Mouse (Mus musculus): ENCODE results near the gene Atrnl1. TPM values are rescaled to one million over a fixed set of nuclear protein-coding genes. Genes with fewer than 3 reads are reported as not detected.
"Not testable (repeated sequence)": the region's sequence is repeated elsewhere in the genome, so short reads cannot be mapped to it uniquely, and the experiment has no call there.

Atrnl1 gene
- polyA plus RNA-seq, 1 experiment from 2014 or later = 5.0 TPM

DNA sequence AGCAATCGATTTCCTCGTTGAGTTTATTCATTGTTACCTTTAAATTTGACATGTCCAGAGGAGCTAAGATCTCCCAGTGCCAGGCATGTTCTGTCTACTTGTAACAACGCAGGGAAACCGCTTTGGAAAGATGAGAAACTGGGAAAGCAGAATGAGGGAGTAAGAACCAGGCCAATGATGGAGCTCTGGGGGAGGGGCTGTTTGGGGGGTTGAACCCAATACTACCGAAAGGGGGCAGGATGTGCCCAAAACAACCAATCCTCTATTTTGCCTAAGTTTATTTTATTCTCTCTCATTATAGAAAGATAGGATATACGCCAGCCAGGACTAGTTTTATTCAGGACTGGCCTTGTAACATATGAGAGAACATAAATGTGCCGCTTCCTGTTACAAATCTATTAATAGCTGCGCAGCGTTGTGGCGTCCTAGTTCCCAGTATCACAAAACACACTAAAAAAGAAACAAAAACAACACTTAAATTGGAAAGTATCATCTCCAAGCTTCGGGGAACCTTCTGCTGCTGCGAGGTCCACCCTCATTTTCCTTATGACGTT is 359.6 kb downstream of the Atrnl1 start:
- H3K4me2 ChIP-seq (ENCODE audit: low read depth, low read length, severe bottlenecking) = no peak overlapping the region
- H3K27me3 ChIP-seq (ENCODE audit: control insufficient read depth, insufficient read depth, low read length) = no peaks in the 10 kb centered on the region
- no peak overlapping the region for H3K9ac ChIP-seq (ENCODE audit: low read length)
- ATAC-seq (replicated peaks; ENCODE audit: low FRiP score) (no peak), DNase-seq (ENCODE audit: low spot score) (no peak)
- H3K9me3 ChIP-seq (ENCODE audit: control insufficient read depth, low read length) = no peaks in the 10 kb centered on the region
- H3K4me3 ChIP-seq (ENCODE audit: low read depth, low read length) = no peak overlapping the region
- no peak overlapping the region for H3K27ac ChIP-seq (ENCODE audit: low read depth, low read length)
- no peaks in the 10 kb centered on the region for H3K4me1 ChIP-seq (replicated peaks; ENCODE audit: control insufficient read depth, insufficient read depth, low read length)
- H3K36me3 ChIP-seq (ENCODE audit: control insufficient read depth, insufficient read depth, low read length) = no peaks in the 10 kb centered on the region
- 94% methylated on average over 13 of the region's 13 CpGs for WGBS

DNA sequence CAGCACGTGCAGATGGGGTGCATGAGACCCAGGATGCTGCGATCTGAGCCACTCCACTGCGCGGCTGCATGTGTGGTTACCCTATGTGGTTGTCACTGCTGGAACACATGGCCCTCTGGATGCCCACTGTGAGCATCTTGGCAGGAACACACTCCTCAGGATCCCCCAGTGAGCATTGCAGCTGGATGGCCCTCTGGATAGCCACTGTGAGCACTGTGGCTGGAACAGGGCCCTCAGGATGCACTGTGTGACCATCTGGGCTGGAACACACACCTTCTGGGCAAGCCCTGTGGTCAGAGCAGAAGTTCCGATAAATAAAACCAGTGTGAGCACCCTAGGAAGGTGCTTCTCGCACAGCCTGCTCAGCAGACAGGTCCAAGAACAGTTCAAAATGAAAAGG is 364.4 kb downstream of the Atrnl1 start:
- H3K9ac ChIP-seq (ENCODE audit: low read length) = no peak overlapping the region
- H3K36me3 ChIP-seq (ENCODE audit: control insufficient read depth, insufficient read depth, low read length) = no peaks in the 10 kb centered on the region
- H3K4me3 ChIP-seq (ENCODE audit: low read depth, low read length) = no peak overlapping the region
- ATAC-seq (replicated peaks; ENCODE audit: low FRiP score) (no peak), DNase-seq (ENCODE audit: low spot score) (no peak)
- H3K27ac ChIP-seq (ENCODE audit: low read depth, low read length) = no peak overlapping the region
- no peaks in the 10 kb centered on the region for H3K27me3 ChIP-seq (ENCODE audit: control insufficient read depth, insufficient read depth, low read length)
- no peaks in the 10 kb centered on the region for H3K4me1 ChIP-seq (replicated peaks; ENCODE audit: control insufficient read depth, insufficient read depth, low read length)
- WGBS = 90% methylated on average over 6 of the region's 6 CpGs
- no peaks in the 10 kb centered on the region for H3K9me3 ChIP-seq (ENCODE audit: control insufficient read depth, low read length)
- H3K4me2 ChIP-seq (ENCODE audit: low read depth, low read length, severe bottlenecking) = no peak overlapping the region

DNA sequence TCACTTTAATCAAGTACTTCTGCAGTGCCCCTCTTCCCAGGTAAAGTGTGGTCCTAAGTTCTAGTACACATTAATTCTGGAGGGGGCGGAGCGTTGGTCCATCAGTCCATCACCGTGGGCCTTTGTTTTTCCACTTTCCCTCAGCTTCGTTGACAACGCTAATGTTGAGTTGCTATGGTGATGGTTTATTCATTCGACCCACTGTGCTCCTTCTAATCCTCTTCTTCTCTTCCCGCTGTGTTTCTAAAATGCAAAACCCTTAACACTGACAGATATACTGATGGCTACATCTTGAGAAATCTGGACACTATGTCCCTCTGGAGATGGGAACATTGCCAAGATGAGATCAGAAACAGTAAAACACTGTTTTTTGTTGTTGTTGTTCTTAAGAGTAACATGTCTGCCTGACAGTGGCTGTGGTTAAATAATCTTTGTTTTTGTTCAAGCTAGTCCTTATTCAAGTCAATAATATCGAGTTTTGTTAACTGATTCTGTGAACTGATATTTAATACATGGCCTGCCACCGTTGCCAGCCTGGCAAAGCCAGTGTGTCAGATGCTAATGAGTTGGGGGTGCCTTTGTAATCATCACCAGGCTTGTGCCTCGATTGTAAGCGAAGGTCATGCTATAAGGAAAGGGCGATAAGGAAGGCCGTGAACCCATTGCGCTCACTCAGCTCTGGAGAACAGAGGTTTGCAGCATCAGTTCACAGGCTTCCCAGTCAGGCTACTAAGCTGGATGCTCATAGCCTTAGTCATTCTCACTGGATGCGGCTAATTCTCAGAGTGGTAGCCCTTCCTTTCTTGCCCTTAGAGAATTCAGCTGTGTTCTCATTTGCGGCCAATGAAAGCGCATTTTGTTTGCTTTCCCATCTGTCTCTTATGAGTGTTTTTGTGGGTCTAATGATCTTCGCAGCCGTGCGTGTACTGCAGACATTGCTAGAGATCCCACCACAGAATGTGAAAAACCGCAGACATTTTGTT is 375.4 kb downstream of the Atrnl1 start:
- no peak overlapping the region for H3K4me2 ChIP-seq (ENCODE audit: low read depth, low read length, severe bottlenecking)
- DNase-seq (ENCODE audit: low spot score) (no peak), ATAC-seq (replicated peaks; ENCODE audit: low FRiP score) (peak; percentile 72)
- no peaks in the 10 kb centered on the region for H3K9me3 ChIP-seq (ENCODE audit: control insufficient read depth, low read length)
- no peak overlapping the region for H3K9ac ChIP-seq (ENCODE audit: low read length)
- WGBS = 53% methylated on average over 21 of the region's 21 CpGs
- H3K4me3 ChIP-seq (ENCODE audit: low read depth, low read length) = no peak overlapping the region
- H3K36me3 ChIP-seq (ENCODE audit: control insufficient read depth, insufficient read depth, low read length) = no peaks in the 10 kb centered on the region
- no peaks in the 10 kb centered on the region for H3K27me3 ChIP-seq (ENCODE audit: control insufficient read depth, insufficient read depth, low read length)
- peaks cover 15% of the 10 kb centered on the region; the same call in 1 of the 2 replicates for H3K4me1 ChIP-seq (replicated peaks; ENCODE audit: control insufficient read depth, insufficient read depth, low read length)
- peak overlapping the region; percentile 80 for H3K27ac ChIP-seq (ENCODE audit: low read depth, low read length)

DNA sequence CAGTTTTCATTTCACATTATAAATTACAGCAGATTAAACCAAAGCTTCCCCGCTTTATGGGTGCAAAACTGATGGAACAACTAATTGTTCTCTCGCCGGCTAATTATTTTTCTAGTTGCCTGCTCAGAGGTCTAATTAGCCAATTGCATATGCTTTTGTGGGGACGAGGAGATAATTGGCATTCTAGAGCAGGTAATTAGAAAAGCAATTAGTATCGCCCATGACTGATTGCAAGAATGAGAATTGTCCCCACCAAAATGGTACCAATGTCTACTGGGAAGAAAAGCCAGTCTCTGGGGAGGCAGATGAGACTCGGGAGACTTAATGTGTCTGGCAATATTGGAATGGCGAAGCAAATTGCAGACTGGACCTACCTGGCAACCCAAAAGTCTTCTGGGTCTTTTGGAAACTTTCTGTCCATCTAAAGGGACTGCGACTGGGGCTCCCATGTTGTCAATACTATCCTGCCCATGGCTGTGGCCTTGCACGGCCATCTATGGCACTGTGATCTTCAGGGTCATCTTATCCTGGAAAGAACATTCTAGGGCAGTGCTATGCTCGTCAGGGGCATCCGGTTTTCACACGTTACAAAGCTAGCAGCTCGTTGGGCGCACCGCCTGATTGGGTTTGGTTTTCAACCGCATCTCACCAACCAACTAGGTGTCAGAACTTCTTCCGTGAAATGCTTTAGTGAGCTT is 377.0 kb downstream of the Atrnl1 start:
- no peak; the same call in 1 of the 2 replicates for ATAC-seq (replicated peaks; ENCODE audit: low FRiP score)

DNA sequence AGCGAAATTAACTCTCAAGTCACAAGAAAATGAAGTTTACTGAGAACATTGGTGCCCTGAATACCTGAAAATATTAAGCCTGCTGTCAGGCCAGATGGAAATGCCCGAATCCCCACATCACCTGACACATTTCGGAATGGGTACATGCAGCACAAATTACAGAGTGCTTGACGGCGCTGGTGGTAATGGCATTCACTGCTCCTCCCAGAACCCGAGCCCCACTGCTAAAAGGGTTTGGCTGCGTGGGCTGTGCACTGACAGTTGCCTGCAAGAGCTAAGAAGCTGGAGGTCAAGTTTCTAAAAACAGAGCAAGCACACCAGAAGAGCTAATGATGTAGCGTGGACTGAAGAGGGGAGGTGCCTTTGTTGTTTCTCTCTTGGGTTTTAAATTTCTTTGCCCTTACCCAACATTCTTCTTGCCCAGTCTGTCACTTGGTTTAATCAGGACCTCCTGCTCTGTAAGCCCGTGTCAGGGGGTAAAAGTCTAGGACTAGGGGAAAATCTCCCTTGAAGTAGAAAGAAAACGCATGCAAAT is 377.8 kb downstream of the Atrnl1 start:
- Histone ChIP-seq H3K4me3 (ENCODE audit: low read depth, low read length) (no peak overlapping the region), H3K27me3 (ENCODE audit: control insufficient read depth, insufficient read depth, low read length) (no peaks in the 10 kb centered on the region), H3K27ac (ENCODE audit: low read depth, low read length) (no peak overlapping the region), H3K4me1 (replicated peaks; ENCODE audit: control insufficient read depth, insufficient read depth, low read length) (peaks cover 18% of the 10 kb centered on the region; the same call in 1 of the 2 replicates), H3K36me3 (ENCODE audit: control insufficient read depth, insufficient read depth, low read length) (no peaks in the 10 kb centered on the region), H3K4me2 (ENCODE audit: low read depth, low read length, severe bottlenecking) (no peak overlapping the region), H3K9me3 (ENCODE audit: control insufficient read depth, low read length) (no peaks in the 10 kb centered on the region), H3K9ac (ENCODE audit: low read length) (no peak overlapping the region)
- no peak for ATAC-seq (replicated peaks; ENCODE audit: low FRiP score)
- 49% methylated on average over 10 of the region's 10 CpGs for WGBS
- DNase-seq (ENCODE audit: low spot score) = no peak

More for the DNA sequence above, 377.0 kb downstream of the Atrnl1 start:
- no peaks in the 10 kb centered on the region for H3K9me3 ChIP-seq (ENCODE audit: control insufficient read depth, low read length)
- H3K4me1 ChIP-seq (replicated peaks; ENCODE audit: control insufficient read depth, insufficient read depth, low read length) = peaks cover 18% of the 10 kb centered on the region; the same call in 1 of the 2 replicates
- no peak overlapping the region for H3K9ac ChIP-seq (ENCODE audit: low read length)
- H3K27ac ChIP-seq (ENCODE audit: low read depth, low read length) = peak overlapping the region; percentile 80; the same call in 1 of the 2 replicates
- no peak overlapping the region for H3K4me2 ChIP-seq (ENCODE audit: low read depth, low read length, severe bottlenecking)
- H3K36me3 ChIP-seq (ENCODE audit: control insufficient read depth, insufficient read depth, low read length) = no peaks in the 10 kb centered on the region
- DNase-seq (ENCODE audit: low spot score) = peak; percentile 51
- no peaks in the 10 kb centered on the region for H3K27me3 ChIP-seq (ENCODE audit: control insufficient read depth, insufficient read depth, low read length)
- 63% methylated on average over 17 of the region's 17 CpGs for WGBS
- no peak overlapping the region for H3K4me3 ChIP-seq (ENCODE audit: low read depth, low read length)

DNA sequence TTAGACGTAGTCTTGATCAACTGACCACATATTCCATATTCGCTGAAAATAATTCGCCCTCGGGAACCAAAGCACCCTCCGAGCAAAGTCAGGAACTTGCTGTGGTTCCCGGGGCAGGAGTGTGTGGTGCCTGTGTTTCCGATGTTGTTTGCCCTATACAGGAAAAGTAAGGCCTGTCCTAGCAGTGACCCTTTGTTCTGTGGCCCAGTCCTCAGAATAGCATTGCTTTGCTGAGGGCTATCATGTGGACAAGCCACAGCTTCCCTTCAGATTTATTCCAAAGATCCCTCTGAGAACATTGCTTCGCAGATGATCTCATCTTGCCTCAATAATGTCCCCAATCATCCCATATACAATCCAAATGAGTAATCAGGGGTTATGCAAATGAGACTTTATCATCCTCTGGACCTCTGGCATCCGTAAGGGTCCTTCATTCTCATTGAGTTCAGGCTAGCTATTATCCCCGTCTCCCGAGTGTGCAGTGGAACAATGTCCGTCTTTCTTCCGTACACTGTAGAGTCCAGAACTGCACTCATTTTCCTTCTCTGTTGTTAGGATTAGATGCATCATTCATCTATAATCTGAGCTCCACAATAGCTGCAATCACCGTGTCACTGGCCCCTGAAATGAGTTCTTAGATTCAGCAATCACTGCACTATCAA is 380.4 kb downstream of the Atrnl1 start:
- H3K36me3 ChIP-seq (ENCODE audit: control insufficient read depth, insufficient read depth, low read length) = no peaks in the 10 kb centered on the region; the same call in 1 of the 2 replicates
- no peaks in the 10 kb centered on the region for H3K9me3 ChIP-seq (ENCODE audit: control insufficient read depth, low read length)
- no peak for DNase-seq (ENCODE audit: low spot score)
- no peak overlapping the region for H3K4me2 ChIP-seq (ENCODE audit: low read depth, low read length, severe bottlenecking)
- peak; percentile 63 for ATAC-seq (replicated peaks; ENCODE audit: low FRiP score)
- H3K4me3 ChIP-seq (ENCODE audit: low read depth, low read length) = no peak overlapping the region
- H3K27ac ChIP-seq (ENCODE audit: low read depth, low read length) = peak overlapping the region; percentile 46; the same call in 1 of the 2 replicates
- WGBS = 60% methylated on average over 14 of the region's 14 CpGs
- no peak overlapping the region for H3K9ac ChIP-seq (ENCODE audit: low read length)
- H3K27me3 ChIP-seq (ENCODE audit: control insufficient read depth, insufficient read depth, low read length) = no peaks in the 10 kb centered on the region
- peaks cover 11% of the 10 kb centered on the region; the same call in 1 of the 2 replicates for H3K4me1 ChIP-seq (replicated peaks; ENCODE audit: control insufficient read depth, insufficient read depth, low read length)

DNA sequence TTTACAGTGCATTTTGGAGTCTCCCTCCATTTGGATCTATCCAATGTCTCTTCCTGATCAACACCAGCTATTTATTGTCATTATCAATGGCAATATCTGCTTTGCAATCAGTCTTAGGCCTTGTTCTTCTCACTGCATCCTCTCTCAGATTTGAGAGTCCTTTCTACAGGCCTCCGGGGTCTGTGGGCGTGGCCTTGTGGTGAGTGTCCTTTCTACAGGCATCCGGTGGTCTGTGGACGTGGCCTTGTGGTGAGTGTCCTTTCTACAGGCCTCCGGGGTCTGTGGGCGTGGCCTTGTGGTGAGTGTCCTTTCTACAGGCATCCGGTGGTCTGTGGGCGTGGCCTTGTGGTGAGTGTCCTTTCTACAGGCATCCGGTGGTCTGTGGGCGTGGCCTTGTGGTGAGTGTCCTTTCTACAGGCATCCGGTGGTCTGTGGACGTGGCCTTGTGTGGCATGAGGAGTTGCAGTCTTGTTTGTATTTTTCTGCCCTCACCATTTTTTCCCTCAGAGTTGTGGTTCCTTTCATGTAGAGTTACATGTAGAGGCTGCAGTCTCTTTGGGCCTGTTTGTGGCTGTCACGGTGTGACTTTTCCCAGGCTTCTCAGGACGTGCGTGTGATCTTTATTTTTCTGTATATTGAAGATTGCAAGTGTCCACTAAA is 383.5 kb downstream of the Atrnl1 start:
- H3K4me3 ChIP-seq (ENCODE audit: low read depth, low read length); H3K27me3 ChIP-seq (ENCODE audit: control insufficient read depth, insufficient read depth, low read length); ATAC-seq (replicated peaks; ENCODE audit: low FRiP score); H3K9me3 ChIP-seq (ENCODE audit: control insufficient read depth, low read length); H3K9ac ChIP-seq (ENCODE audit: low read length); H3K36me3 ChIP-seq (ENCODE audit: control insufficient read depth, insufficient read depth, low read length); H3K4me2 ChIP-seq (ENCODE audit: low read depth, low read length, severe bottlenecking); H3K27ac ChIP-seq (ENCODE audit: low read depth, low read length); H3K4me1 ChIP-seq (replicated peaks; ENCODE audit: control insufficient read depth, insufficient read depth, low read length); DNase-seq (ENCODE audit: low spot score): not testable (repeated sequence)
- 94% methylated on average over 15 of the region's 15 CpGs for WGBS

Measured in forebrain, embryonic 11.5 days (tissue).